Mouse (Mus musculus): ENCODE data around the gene Oit3. TPM values are rescaled to one million over a fixed set of nuclear protein-coding genes. Genes with fewer than 3 reads are reported as not detected.

Oit3 gene
- polyA plus RNA-seq, 1 experiment from 2014 or later, result 1.7 TPM

DNA sequence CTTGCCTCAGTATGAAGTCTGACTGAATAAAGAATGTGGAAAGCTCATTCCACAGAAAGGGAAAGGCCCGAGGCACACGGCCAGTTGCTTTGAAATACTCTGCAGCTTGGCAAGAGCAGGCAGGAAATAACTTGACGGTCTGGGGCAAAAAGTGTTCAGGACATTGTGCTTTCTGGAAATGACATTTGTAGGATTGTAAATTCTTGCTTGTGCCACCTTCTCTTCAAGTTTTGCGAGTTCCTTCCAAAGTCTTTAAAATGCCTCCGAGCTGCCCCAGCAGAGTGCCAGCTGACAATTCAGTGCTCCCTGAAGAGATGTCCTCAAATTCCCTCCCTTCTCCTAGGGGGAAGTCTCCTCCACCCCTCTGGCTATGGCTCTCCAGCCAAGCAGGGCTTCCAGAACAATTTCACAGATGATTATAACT lies 2.1 kb downstream of the Oit3 start:
- 11% methylated on average over 5 of the region's 5 CpGs for WGBS

DNA sequence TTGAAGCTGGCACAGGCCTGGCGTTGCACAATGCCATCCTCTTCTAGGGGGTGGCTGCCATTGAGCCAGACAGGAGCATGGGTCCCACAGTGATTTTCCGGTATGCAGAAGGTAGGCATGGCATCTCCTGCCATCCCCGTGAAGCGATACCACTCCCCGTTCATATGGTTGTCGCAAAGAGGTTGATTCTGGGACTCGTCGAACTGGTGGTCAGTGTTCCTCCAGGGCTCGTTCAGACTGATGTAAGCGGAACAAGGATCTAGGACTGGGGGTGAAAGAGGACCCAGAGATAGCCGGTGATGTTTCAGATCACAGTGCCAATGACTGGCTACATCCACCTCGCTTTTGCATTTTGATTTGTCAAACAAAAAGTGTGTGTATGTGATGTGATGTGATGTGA lies 2.9 kb downstream of the Oit3 start:
- H3K4me3 ChIP-seq (ENCODE audit: low read depth, low read length), result no peak overlapping the region
- H3K4me2 ChIP-seq (replicated peaks; ENCODE audit: low read depth, low read length), result no peak overlapping the region
- DNase-seq (ENCODE audit: low spot score), result no peak
- H3K4me1 ChIP-seq (ENCODE audit: insufficient read depth, low read depth, low read length), result peaks cover 11% of the 10 kb centered on the region; the same call in 1 of the 2 replicates
- no peak overlapping the region for H3K9ac ChIP-seq (replicated peaks; ENCODE audit: low read depth)
- 92% methylated on average over 12 of the region's 12 CpGs for WGBS
- no peaks in the 10 kb centered on the region for H3K9me3 ChIP-seq (ENCODE audit: low read length)
- H3K27me3 ChIP-seq (replicated peaks; ENCODE audit: insufficient read depth, low read length), result no peaks in the 10 kb centered on the region
- ATAC-seq, result no peak
- H3K36me3 ChIP-seq (ENCODE audit: insufficient read depth, low read length), result no peaks in the 10 kb centered on the region
- H3K27ac ChIP-seq (ENCODE audit: low read length), result no peak overlapping the region
- TF ChIP-seq EP300 (IDR thresholded peaks at IDR 0.05) (no peak), CTCF (IDR thresholded peaks at IDR 0.05) (no peak)

More for the DNA sequence above, 2.1 kb downstream of the Oit3 start:
- Histone ChIP-seq H3K4me3 (ENCODE audit: low read depth, low read length) (no peak overlapping the region), H3K9ac (replicated peaks; ENCODE audit: low read depth) (no peak overlapping the region), H3K36me3 (ENCODE audit: insufficient read depth, low read length) (no peaks in the 10 kb centered on the region), H3K4me2 (replicated peaks; ENCODE audit: low read depth, low read length) (no peak overlapping the region; the same call in 1 of the 2 replicates), H3K27me3 (replicated peaks; ENCODE audit: insufficient read depth, low read length) (no peaks in the 10 kb centered on the region), H3K4me1 (ENCODE audit: insufficient read depth, low read depth, low read length) (peaks cover 11% of the 10 kb centered on the region; the same call in 1 of the 2 replicates), H3K27ac (ENCODE audit: low read length) (peak overlapping the region; percentile 73), H3K9me3 (ENCODE audit: low read length) (no peaks in the 10 kb centered on the region)
- ATAC-seq (peak; percentile 65), DNase-seq (ENCODE audit: low spot score) (peak; percentile 87)
- TF ChIP-seq CTCF (IDR thresholded peaks at IDR 0.05) (no peak), EP300 (IDR thresholded peaks at IDR 0.05) (0 out of 2 replicates have a peak, but pooled peaks have one; percentile 15)

GRCm38 (mm10) chr10:59435746-59436145 lies 5.8 kb downstream of the Oit3 start:
- no peaks in the 10 kb centered on the region for H3K27me3 ChIP-seq (replicated peaks; ENCODE audit: insufficient read depth, low read length)
- 93% methylated on average over 18 of the region's 18 CpGs for WGBS
- DNase-seq (ENCODE audit: low spot score) (no peak), ATAC-seq (no peak)
- no peak overlapping the region for H3K27ac ChIP-seq (ENCODE audit: low read length)
- H3K4me1 ChIP-seq (ENCODE audit: insufficient read depth, low read depth, low read length), result peaks cover 5% of the 10 kb centered on the region; the same call in 1 of the 2 replicates
- H3K9ac ChIP-seq (replicated peaks; ENCODE audit: low read depth), result no peak overlapping the region
- no peak overlapping the region for H3K4me3 ChIP-seq (ENCODE audit: low read depth, low read length)
- TF ChIP-seq EP300 (IDR thresholded peaks at IDR 0.05), result no peak
- no peak for TF ChIP-seq CTCF (IDR thresholded peaks at IDR 0.05)
- H3K4me2 ChIP-seq (replicated peaks; ENCODE audit: low read depth, low read length), result no peak overlapping the region
- no peaks in the 10 kb centered on the region for H3K9me3 ChIP-seq (ENCODE audit: low read length)
- H3K36me3 ChIP-seq (ENCODE audit: insufficient read depth, low read length), result no peaks in the 10 kb centered on the region

DNA sequence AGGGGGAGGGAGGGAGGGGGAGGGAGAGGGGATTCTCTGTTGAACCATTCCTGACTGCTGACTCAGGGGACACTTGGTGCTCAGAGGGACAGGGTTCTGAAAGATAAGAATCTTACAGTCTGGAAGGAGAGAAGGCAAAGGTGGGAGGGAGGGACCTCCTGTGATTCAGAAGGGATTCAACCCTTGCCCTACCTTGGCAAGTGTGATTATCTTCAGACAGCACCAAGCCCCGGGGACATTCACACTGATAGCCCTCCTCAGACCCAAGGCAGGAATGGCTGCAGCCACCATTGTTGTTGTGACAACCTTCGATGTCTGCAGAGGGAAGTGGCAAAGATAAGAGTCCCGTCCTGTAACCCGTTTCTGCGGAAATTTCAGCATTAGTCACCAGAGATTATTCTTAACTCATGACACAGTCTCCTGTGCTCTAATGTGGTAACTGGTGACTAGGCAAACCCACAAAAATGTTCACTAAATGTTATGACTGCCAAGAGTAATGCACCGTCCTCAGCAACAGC lies 10.8 kb downstream of the Oit3 start:
- peak; percentile 30 for DNase-seq (ENCODE audit: low spot score)
- no peaks in the 10 kb centered on the region; the same call in 1 of the 2 replicates for H3K4me1 ChIP-seq (ENCODE audit: insufficient read depth, low read depth, low read length)
- ATAC-seq, result peak; percentile 28; the same call in 1 of the 2 replicates
- H3K4me3 ChIP-seq (ENCODE audit: low read depth, low read length), result no peak overlapping the region
- TF ChIP-seq EP300 (IDR thresholded peaks at IDR 0.05), result no peak
- no peak for TF ChIP-seq CTCF (IDR thresholded peaks at IDR 0.05)
- no peak overlapping the region for H3K27ac ChIP-seq (ENCODE audit: low read length)
- H3K27me3 ChIP-seq (replicated peaks; ENCODE audit: insufficient read depth, low read length), result no peaks in the 10 kb centered on the region
- no peaks in the 10 kb centered on the region for H3K36me3 ChIP-seq (ENCODE audit: insufficient read depth, low read length)
- 27% methylated on average over 6 of the region's 6 CpGs for WGBS
- H3K4me2 ChIP-seq (replicated peaks; ENCODE audit: low read depth, low read length), result no peak overlapping the region
- no peaks in the 10 kb centered on the region for H3K9me3 ChIP-seq (ENCODE audit: low read length)
- no peak overlapping the region for H3K9ac ChIP-seq (replicated peaks; ENCODE audit: low read depth)

DNA sequence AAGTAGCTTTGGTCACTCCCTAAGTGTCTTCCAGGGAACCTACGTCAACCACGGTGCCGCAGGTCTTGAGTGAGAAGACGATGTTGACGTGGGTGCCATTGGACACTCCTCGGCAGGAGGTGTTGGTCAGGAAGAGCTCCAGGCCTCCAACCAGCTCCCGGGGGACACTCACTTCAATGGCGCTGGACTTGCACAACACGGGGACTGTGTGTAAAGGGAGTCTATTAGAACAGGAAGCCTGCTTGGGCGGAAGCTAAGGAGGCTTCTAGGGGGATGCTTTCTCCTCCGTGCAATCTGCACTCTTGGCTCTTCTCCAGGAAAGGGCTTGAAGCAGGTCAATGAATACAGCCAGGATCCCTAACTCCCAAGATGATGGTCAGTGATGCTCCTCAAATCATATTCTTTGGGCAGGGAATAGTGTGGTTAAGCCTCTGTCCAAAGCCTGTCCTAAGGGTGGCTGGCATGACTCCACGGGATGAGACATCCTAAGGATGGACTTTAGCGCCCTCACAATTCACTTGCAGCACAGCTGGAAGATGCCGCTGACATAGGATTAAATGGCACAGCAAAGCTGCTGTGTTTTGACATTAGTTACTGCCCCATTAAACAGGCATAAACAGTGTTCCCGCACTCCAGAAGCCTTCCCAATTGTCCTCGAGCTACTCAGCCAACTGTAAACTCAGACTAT lies 12.0 kb downstream of the Oit3 start:
- Histone ChIP-seq H3K9me3 (ENCODE audit: low read length) (no peaks in the 10 kb centered on the region), H3K27me3 (replicated peaks; ENCODE audit: insufficient read depth, low read length) (no peaks in the 10 kb centered on the region), H3K9ac (replicated peaks; ENCODE audit: low read depth) (no peak overlapping the region), H3K36me3 (ENCODE audit: insufficient read depth, low read length) (no peaks in the 10 kb centered on the region), H3K4me3 (ENCODE audit: low read depth, low read length) (no peak overlapping the region), H3K4me1 (ENCODE audit: insufficient read depth, low read depth, low read length) (peaks cover 7% of the 10 kb centered on the region; the same call in 1 of the 2 replicates), H3K27ac (ENCODE audit: low read length) (no peak overlapping the region), H3K4me2 (replicated peaks; ENCODE audit: low read depth, low read length) (no peak overlapping the region)
- WGBS, result 70% methylated on average over 16 of the region's 16 CpGs
- TF ChIP-seq CTCF (IDR thresholded peaks at IDR 0.05), result no peak
- TF ChIP-seq EP300 (IDR thresholded peaks at IDR 0.05), result no peak
- DNase-seq (ENCODE audit: low spot score), result no peak
- no peak for ATAC-seq

GRCm38 (mm10) chr10:59426371-59426770 lies 15.2 kb downstream of the Oit3 start:
- Histone ChIP-seq H3K27me3 (replicated peaks; ENCODE audit: insufficient read depth, low read length) (no peaks in the 10 kb centered on the region), H3K9me3 (ENCODE audit: low read length) (no peaks in the 10 kb centered on the region), H3K27ac (ENCODE audit: low read length) (no peak overlapping the region), H3K4me3 (ENCODE audit: low read depth, low read length) (no peak overlapping the region), H3K36me3 (ENCODE audit: insufficient read depth, low read length) (no peaks in the 10 kb centered on the region), H3K4me2 (replicated peaks; ENCODE audit: low read depth, low read length) (no peak overlapping the region), H3K4me1 (ENCODE audit: insufficient read depth, low read depth, low read length) (peaks cover 16% of the 10 kb centered on the region; the same call in 1 of the 2 replicates), H3K9ac (replicated peaks; ENCODE audit: low read depth) (no peak overlapping the region)
- DNase-seq (ENCODE audit: low spot score) (no peak), ATAC-seq (peak; percentile 21; the same call in 1 of the 2 replicates)
- 48% methylated on average over 4 of the region's 4 CpGs for WGBS
- no peak for TF ChIP-seq CTCF (IDR thresholded peaks at IDR 0.05)
- TF ChIP-seq EP300 (IDR thresholded peaks at IDR 0.05), result no peak
